Mouse (Mus musculus) frontal cortex, postnatal 36 days (tissue): ENCODE data around the gene Sh3pxd2a.

Experiments
- DNase-seq, 2 experiments: peaks; one replicate each; pipeline ENCODE4 v3.0.0; 2022; ENCODE audit warnings: low spot score in 2 of 2

Sh3pxd2a gene

GRCm38 (mm10) chr19:47374916-47375573 is 89.2 kb downstream of the Sh3pxd2a start:
- no peak for DNase-seq

GRCm38 (mm10) chr19:47374440-47374839 is 89.8 kb downstream of the Sh3pxd2a start:
- DNase-seq = peak; percentile 19 to 56

GRCm38 (mm10) chr19:47372044-47372443 is 92.2 kb downstream of the Sh3pxd2a start:
- DNase-seq = no peak

- DNase-seq = no peak
These were observed 92.7 kb downstream of the Sh3pxd2a start for GRCm38 (mm10) chr19:47371521-47371920.

GRCm38 (mm10) chr19:47369008-47369407 is 95.2 kb downstream of the Sh3pxd2a start:
- no peak for DNase-seq

- DNase-seq = no peak
These were observed 96.8 kb downstream of the Sh3pxd2a start for GRCm38 (mm10) chr19:47367271-47367879.

GRCm38 (mm10) chr19:47366576-47366975 is 97.6 kb downstream of the Sh3pxd2a start:
- DNase-seq = peak in 1 of 2 experiments; percentile 19

GRCm38 (mm10) chr19:47363086-47363668 is 101.0 kb downstream of the Sh3pxd2a start:
- no peak for DNase-seq

GRCm38 (mm10) chr19:47360921-47361320 is 103.3 kb downstream of the Sh3pxd2a start:
- no peak for DNase-seq

GRCm38 (mm10) chr19:47360017-47360416 is 104.2 kb downstream of the Sh3pxd2a start:
- no peak for DNase-seq

GRCm38 (mm10) chr19:47359166-47359931 is 104.9 kb downstream of the Sh3pxd2a start:
- DNase-seq = no peak

- DNase-seq = no peak
These were observed 106.9 kb downstream of the Sh3pxd2a start for GRCm38 (mm10) chr19:47357297-47357696.

- DNase-seq = peak; percentile 81 to 89
These were observed 107.9 kb downstream of the Sh3pxd2a start for GRCm38 (mm10) chr19:47356188-47356857.

- DNase-seq = no peak
These were observed 109.7 kb downstream of the Sh3pxd2a start for GRCm38 (mm10) chr19:47354456-47354855.

- no peak for DNase-seq
These were observed 115.2 kb downstream of the Sh3pxd2a start for GRCm38 (mm10) chr19:47349043-47349442.

- DNase-seq = no peak
These were observed 115.7 kb downstream of the Sh3pxd2a start for GRCm38 (mm10) chr19:47348395-47349016.

- DNase-seq = no peak
These were observed 117.1 kb downstream of the Sh3pxd2a start for GRCm38 (mm10) chr19:47347021-47347643.

- DNase-seq = no peak
These were observed 117.6 kb downstream of the Sh3pxd2a start for GRCm38 (mm10) chr19:47346606-47347005.

- no peak for DNase-seq
These were observed 118.2 kb downstream of the Sh3pxd2a start for GRCm38 (mm10) chr19:47345851-47346568.

GRCm38 (mm10) chr19:47343422-47343821 is 120.8 kb downstream of the Sh3pxd2a start:
- DNase-seq = peak; percentile 66
